Mouse (Mus musculus) mouse trophoblast stem cell (cell line): ENCODE data around the gene Smg6.

Source experiments
- in situ Hi-C, 2 experiments: fragments of 300-500 bp; cut with MseI, MboI; formaldehyde crosslinking; loops; 2 replicates in 1 of 2; 3 replicates in 1 of 2; pipeline ENCODE4 v1.15.1; 2025

The Smg6 gene

DNA sequence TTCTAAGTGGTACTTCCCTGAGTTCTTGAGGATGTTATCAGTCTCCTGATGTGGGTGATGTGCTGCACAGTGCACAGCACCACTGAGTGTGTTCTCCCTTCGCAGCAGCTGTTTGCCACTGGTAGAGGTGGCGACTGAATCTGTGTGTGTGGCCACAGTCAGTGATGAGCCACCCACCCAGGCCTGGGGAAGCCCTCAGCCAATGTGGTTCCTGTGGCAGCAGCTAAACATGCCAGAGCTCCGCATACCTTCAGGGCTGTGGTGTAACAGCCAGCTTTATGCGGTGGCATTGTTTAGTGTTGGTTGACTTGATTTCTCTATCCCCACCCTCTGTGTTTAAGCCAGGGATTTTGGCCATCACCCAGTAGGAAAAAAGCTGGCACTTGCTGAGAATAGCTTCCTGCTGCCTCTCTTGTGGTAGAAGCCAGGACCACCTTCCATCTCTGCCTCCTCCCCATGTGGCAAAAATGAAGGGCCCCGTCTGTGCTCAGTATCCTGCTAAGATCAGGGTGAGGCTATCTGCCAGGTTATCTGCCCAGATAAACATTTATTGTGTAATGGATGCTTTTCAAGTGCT lies 177.2 kb downstream of the Smg6 start:
- in situ Hi-C loops, result no loop called here

DNA sequence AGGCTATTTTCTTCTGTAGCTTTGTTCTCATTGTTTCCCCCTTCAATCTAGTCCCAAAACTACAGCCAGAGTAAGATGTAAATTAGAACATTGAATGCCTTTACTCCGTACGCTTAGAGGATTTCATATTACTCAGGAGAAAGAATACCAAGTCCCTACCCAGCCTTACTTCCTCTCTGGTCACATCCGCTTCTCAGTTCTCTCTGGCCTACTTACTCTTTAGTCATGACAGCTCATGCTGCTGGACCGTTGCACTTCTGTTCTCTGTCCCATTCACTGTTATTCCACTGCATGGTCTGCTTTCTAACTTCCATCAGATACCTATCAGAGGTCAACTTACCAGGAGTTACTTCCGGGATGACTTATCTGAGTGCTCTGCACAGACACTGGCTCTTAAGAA lies 181.0 kb downstream of the Smg6 start:
- in situ Hi-C loops, result no loop called here

DNA sequence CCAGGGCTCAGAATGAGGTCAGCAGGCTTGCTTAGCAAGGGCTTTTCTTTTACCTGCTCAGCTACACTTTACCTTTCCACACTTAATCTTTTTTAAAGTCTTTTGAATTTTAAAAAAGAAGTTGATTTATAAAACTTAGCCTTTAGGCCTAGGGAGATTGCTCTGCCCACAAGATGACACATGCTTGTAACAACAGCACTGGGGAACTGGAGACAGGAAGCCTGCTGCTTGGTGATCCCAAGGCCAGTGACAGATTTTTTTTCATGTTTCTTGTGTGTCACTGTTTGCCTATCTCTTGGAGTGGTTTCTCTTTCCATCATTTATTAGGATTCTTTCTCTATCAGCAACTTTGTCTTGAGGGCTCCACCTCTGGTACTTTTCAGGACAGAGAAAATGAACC lies 183.3 kb downstream of the Smg6 start:
- in situ Hi-C loops, result no loop called here

DNA sequence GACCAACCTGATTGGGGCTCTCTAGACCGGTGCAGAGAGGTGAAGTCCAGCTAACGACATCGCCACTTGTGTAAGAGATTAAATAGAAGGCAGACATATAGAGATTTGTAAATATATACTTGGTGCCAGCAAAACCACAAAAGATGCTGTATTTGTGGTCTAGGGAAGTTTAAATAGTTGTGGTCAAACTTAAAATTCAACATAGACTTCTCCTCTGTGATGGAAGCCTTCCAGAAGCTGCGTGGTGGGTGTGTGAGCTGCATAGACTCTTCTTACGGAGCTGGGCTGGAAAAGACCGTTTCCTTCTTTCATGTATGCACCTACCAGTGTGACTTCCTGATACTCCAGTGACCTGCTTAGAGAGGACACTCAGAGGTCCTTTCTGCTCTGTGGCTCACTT lies 190.8 kb downstream of the Smg6 start:
- in situ Hi-C loops, result no loop called here

DNA sequence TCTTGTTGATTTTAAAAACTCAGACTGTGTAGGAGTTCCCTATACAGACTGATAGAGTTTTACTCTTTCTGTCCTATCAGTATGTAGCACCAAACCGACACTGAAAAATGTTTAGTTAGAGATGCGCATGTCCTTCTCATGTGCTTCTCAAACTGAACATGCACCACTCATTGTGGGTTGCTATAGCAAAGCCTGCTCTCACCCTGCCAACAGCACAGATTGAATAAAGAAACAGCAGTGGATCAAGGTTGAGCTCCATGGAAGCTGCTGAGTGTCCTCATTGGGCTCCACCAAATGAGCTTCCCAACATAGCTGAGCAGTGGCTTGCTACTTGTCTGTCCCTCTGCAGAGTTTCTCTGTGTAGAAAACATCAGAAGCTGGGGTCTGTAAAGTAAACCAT lies 192.5 kb downstream of the Smg6 start:
- in situ Hi-C loops, result no loop called here

DNA sequence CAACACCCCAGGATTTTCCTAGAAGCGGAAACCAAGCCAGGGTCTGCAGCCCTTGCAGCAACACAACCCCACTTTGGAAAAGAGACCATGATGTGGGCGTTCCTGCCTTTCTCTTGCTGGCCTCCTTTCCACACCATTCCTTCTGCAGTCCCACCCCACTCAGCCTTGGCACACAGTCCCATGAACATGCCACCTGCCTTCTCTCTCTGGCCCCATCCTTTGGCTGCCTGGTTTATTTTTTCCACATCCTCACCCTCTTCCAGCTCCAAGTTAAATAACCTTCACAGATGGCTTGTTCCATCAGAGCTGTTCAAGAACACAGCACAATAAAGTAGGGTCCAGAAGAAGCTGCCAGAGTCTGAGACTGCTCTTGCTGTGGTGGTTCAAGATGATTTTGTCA lies 193.7 kb downstream of the Smg6 start:
- in situ Hi-C loops, result no loop called here

DNA sequence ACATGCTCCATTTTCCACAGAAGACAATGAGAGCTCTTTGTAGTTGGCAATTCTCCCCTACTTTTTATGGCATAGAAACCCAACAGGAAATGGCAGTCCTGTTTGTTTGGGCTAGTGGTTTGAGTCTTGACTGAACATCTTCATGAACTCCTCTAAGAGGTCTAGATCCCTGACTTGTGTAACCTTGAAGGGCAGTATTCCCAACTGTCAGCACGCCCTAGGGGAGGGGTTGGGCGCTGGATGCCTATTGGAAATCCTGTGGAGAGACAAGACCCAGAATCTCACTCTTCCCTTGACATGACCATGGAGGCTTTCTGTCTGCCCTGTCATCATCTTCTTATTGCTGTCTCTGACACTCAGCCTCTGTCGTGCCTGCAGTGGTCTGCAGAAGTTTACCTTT lies 194.2 kb downstream of the Smg6 start:
- in situ Hi-C loops, result no loop called here

DNA sequence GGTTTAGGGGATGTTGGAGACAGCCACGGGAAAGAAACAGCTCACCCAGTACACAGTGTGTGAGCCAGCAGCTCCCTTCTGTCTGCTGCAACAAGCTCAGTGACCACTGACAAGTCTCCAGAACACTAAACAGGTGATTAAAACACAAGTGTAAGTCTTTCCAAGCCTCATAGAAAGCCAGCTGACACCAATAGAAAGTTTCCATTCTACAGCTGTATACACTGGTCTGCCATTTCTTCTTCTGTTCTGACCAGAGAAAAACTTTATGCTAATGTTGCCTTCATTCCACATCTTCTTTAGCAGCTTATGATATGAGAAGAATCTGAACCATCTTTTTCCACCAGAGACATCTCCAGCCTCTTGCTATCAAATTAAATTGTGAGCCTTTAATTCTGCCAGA lies 195.7 kb downstream of the Smg6 start:
- in situ Hi-C loops, result no loop called here

DNA sequence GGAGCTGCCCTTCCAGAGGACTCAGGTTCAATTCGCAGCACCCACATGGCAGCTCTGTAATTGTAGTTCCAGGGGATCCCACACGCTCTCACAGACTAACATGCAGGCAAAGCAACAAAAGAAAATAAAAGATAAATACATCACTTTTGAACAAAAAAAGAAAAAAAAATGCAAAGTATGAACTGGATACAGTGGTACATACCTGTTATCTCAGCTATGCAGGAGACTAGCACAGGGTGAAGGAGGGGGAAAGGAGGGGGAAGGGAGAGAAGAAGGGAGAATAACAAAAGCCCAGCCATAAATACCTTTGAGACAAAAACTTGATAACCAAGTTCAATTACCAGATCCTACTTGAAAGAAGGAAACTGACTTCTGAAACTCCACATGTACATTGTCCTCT lies 198.8 kb downstream of the Smg6 start:
- in situ Hi-C loops, result no loop called here

DNA sequence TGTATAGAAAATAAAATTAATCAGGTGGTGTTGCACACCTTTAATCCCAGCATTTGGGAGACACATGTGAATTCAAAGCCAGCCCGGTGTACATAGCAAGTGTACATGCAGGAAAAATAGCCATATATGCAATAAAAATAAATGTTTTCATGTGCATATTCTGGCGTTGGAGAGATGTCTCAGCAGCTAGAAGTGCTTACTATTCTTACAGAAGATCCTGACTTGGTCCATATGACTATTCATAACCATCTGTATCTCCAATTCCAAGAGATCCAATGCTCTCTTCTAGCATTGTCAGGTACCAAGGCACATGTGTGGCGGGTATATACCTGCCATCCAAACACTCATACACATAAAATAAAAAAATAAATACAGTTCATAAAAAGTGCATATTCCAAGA lies 200.8 kb downstream of the Smg6 start:
- in situ Hi-C loops, result no loop called here

DNA sequence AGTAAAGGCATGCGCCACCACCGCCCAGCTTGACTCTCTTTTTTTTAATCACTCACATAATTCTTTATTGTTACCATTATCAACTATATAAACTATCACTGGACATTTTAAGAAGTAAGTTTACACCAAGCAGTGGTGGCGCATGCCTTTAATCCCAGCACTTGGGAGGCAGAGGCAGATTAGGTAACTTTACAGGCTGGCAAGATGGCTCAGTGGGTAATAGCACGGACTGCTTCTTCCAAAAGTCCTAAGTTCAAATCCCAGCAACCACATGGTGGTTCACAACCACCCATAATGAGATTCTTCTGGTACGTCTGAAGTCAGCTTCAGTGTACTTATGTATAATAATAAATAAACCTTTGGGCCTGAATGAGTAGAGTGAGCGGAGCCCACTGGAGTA lies 203.9 kb downstream of the Smg6 start:
- in situ Hi-C loops, result no loop called here

DNA sequence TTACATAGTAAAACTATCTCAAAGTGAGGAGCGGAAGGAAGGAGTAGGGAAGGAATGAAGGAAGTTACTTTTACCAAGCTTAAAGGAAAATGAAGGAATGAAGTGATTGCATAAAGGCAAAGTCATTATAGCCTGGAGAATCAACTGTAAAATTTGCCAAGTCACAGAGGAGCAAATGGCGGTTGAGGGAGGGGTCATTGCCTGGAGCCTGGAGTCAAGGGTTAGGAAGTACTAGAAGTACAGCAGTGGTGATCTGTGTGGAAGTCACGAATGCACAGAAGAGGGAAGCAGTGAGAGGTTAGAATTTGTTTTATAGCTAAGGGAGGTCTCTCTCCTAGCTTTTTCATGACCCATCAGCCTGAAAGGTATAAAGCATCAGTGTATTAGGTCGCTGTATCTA lies 205.7 kb downstream of the Smg6 start:
- in situ Hi-C loops, result no loop called here

DNA sequence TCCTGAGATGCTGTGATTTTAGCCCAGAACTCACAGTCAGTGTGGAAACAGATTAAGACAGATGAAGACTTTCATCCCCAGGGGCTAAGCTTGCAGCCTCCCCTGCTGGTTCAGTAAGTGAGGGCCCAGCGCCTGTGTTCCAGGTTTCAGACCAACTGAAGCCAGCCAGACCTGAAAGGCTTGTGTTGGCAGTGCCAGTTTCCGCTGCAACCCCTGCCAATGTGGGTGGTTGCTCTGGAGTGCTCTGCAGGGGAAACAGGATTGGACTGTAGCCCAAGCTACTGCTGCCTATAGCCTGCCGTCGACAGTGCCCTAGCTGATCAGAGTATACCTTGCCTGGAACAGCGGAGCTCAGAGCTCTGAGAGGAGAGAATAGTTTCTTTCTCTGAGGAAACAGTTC lies 206.7 kb downstream of the Smg6 start:
- in situ Hi-C loops, result no loop called here

DNA sequence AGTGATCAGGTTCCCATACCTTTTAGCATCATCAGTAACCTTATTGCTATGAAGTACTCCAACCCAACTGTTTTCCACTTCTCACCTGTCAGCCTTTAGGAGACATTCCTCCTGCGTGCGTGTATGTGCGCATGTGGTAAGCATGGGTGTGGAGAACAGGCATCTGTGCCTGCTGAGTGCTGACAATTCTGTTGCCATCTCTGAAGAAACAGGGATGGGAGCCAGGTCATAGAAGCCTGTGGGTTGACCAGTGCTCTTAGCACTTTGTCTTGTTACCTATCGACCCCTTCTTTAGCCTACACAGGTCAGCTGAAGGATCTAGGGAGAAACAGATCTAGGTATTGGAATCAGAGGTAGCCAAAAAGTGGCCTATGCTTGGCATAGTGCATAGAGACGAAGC lies 207.8 kb downstream of the Smg6 start:
- in situ Hi-C loops, result no loop called here

DNA sequence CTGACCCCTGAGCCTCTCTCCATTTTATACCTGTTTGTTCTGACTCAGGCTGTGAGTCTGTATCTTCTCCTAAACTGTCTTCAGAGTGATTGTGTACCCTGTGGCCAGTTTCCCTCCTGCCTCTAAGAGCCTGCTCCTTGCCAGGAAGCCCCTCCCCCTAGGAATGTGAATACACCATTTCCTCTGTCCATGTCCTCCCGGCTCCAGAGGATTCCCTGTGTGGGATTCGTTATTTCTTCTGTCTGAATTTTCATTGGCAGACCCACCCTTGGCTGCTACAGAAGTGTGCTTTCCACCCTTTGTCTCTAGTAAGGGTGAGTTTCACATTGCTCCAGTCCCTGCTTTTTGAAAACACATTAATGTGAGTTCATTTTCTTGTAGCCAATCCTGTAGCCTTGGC lies 208.3 kb downstream of the Smg6 start:
- in situ Hi-C loops, result no loop called here

DNA sequence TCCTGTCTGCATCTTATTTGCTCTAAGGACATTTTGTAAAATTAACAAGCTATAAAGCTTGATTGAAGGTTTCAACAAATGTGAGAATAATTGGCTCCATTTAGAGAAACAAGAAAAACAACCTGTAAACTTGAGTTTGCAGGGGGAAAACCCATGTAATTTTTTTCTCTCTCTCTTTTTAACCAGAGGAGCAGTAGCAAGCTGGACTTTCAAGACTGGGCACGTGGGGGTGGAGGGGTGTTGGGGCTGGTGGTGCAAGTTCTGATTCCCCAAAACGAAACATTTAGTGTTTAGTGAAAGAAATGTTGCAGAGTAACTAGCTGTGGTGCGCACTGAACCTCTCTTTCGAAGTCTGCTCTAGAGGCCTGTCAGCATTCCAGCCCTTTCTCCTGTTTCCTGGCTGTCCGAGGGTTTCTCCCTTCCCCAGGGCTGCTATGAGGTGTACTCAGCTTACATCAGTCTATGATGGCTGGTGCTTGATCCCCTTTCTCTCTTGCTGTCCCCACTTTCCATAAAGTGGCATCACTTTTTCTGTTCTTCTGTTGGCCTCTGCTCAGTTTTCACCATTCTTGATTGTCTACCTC lies 209.0 kb downstream of the Smg6 start:
- in situ Hi-C loops, result no loop called here

DNA sequence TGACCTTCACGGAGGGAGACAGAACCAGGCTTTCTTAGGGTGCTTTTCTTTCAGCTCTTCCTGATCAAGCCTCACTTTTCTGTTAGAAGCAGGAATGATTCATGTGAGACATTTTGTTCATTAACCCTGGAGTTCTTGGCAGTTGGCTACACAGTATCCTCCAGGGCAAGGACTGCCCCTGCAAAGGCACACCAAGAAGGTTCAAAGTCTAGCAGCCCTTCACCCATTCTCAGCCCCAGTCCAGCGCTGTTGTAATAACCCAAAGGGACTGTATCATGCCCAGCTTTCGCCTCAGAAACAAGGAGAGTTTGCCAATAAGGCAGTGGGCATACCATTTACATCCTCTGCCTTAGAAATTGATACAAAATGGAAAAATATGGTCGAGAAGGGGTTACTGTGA lies 209.7 kb downstream of the Smg6 start:
- in situ Hi-C loops, result no loop called here

DNA sequence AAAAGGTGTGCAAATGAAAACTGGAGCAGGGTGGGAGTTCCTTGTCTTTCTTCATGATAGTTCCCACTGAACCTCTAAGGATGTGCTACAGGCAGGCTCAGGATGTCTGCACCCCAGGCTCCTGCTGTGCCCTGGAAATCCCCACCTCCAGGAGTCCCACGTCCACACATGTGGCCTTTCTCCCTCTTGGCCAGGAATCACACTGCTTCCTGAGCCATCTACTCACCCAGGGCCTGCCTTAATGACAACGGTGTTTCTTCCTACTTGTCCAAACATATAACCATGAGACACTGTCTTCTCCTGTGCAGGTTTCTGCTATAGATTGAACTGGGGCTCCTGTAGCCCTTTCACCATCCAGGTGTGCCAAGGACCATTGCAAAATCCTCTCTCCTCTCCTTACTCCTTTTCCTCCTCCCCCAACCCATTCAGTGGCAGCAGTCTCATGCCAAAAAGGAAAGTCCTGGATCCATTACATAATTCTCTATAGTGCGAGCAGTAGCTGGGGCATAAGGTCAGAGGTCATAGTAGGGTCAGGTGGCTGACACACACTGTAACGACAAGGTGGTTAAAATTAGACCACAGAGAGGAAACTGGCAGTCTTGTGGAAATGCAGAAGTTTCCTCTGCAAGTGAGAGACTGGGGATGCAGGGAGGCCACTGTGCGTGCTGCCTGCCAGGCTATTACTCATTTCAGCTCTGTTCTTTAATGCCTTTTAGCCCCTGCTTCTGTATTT lies 211.2 kb downstream of the Smg6 start:
- in situ Hi-C loops, result no loop called here

DNA sequence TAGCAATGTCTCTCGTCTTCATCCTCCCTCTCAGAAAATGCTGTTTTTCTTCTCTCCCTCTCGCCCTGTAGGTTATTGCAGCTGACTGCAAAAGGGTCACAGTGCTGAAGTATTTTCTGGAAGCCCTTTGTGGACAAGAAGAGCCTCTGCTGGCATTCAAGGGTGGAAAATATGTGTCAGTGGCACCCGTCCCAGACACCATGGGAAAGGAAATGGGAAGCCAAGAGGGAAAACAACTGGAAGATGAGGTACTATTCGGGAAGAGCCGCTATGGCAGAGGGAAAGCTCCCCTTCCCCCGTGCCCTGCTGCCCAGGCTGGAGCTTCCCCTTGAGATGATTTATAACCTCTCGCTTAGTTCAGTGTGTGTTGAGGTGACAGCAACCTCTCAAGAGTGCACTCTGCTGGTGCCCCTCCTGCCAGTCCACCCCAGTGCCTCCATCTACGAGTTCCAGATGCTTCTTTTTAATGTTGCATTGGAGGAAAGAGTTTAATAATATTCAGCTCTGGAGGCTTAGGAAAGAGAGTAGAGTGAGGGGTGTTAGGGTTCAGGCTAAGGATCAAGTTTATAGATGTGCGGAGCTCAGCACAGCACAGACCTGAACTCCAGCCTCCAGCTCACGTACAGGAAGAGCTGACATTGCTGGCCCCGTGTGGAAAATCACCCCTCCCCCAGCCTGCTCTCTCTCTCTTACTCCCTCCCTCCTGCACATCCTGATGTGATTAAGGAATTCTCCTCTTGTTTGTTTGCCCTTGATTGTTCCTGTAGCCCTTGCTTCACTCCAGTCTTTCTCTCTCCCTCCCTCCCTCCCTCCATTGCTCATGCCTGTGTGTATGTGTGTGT lies 213.7 kb downstream of the Smg6 start:
- in situ Hi-C loops, result no loop called here

DNA sequence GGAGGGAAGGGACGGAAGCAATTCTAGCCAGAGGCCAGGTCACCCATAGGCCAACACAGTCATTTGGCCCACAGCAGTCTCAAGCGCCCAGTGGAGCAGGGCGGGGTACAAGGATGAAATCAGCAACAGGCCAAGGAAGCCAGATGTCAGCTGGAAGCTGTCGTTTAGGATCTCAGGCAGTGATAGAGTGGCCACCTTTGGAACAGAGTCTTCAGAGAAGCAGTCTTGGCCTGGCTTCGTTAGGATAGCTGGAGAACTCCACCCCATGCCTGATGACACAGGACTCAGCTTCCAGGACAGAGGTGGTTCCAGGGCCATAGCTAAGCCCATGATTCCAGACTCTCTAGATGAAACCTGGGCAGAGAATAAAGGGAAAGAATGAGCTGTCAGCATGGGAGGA lies 214.8 kb downstream of the Smg6 start:
- in situ Hi-C loops, result no loop called here

DNA sequence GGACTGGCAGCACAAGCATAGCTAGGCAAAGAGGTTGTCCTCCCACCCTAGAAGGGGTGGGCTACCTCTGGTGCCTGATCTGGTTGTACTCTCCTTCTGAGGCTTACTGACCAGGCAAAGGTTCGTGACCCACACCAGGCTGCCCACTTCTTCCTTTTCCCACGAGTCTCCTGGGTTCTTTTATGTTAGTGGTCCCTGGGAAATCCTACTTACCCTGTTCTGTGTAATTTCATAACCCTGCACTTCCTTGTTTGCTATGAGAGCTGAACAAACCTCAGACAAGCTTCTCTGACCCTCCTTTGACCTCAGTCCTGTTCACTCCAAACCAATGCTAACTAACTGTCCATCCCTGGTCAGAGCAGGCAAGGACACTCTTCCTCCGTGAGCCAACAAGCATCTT lies 215.4 kb downstream of the Smg6 start:
- in situ Hi-C loops, result no loop called here

DNA sequence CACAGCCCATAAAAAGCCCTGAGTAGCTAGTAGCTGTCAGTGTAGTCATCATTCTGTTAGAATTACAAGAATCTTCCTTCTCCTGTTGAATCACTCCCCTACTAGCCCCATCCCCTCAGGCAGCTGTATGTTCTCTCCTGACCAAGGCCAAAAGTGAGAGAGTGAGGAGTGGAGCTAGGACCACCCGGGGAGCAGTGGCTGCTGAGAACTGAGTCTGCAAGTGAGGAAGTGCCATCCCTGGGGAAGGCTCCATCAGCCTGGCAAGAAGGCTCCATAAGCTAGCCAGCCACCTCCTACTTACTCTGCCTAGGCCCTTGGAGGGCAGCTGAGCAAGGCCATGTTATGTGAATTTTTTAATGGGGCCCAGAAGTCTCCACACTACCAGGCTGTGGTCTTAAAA lies 216.3 kb downstream of the Smg6 start:
- in situ Hi-C loops, result no loop called here

DNA sequence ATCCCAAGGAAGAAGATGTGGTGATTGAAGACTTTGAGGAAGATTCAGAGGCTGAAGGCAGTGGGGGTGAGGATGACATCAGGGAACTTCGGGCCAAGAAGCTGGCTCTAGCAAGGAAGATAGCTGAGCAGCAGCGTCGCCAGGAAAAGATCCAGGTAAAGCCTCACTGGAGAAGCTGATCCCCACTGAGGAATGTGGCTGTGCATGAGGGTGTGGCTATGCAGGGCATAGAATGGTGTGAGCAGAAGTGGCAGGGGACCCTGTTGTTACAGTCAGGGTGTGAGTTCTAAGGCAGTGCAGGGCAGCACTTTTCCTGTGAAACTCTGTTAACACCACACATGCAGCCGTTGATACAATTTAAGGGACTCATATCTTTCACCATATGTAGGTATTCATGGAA lies 217.1 kb downstream of the Smg6 start:
- in situ Hi-C loops, result no loop called here
